Mouse (Mus musculus): ENCODE measurements around the gene A4galt. TPM values are rescaled to one million over a fixed set of nuclear protein-coding genes. Genes with fewer than 3 reads are reported as not detected.

The A4galt gene
- total RNA-seq (2023), result not detected

DNA sequence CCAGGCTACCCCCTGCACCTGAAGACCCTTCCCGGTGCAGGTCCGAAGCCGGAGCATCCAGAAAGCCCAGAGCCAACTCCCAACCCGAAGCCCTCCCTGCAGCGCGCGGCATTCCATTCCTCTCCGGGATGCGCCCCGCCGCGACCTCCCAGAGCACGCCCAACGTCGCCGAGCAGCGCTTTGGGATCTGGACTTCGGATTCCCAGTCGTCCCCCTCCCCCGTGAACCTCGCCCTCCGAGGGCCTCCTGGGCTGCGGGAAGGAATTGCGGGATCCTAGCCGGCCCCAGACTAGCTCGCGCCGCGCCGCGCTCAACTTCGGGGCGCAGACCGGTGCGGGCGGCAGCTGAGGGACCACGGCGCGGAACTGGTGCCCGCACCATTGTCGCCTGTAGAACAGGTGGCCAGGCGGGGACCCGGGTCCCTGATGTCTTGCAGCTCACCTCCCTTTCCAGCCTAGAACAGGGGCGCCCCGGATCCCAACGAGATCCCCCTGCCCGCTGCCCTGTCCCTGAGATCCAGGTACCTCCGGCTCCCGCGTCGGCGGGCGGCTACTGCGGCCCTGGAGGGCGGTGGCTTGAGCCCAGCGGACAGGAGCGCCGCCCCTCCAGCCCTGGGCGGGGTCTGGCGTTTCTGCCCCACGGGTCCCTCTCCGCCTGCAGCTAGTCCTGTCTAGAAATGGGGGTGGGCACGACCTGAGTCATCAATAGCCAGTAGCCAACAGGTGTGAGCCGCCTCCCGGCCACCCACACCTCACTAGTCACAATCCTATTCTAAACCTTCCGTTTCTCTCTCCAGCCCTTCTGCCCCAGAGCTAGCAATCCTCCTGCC is at the start of gene A4galt:
Gene A4galt, minus strand, starts transcription at position 599 of the 829 bp plus-strand sequence.

Other genes with a start within 250 kb of the A4galt start
- 13.9 TPM for gene Nfam1, start 218.5 kb downstream of the A4galt start, total RNA-seq (2023)
- 14.0 TPM for gene Serhl, start 162.3 kb downstream of the A4galt start, total RNA-seq (2023)
- gene Rrp7a, start 129.0 kb downstream of the A4galt start, total RNA-seq (2023), result 119 TPM
- 167 TPM for gene Poldip3, start 102.4 kb downstream of the A4galt start, total RNA-seq (2023)
- 42.0 TPM for gene Cyb5r3, start 79.2 kb downstream of the A4galt start, total RNA-seq (2023)
- 5.6 TPM for gene Arfgap3, start 98.5 kb upstream of the A4galt start, total RNA-seq (2023)
- gene Pacsin2, start 212.8 kb upstream of the A4galt start, total RNA-seq (2023), result 25.7 TPM